Mouse (Mus musculus): ENCODE data around the gene Ubn1.

Ubn1 gene

GRCm38 (mm10) chr16:5049774-5050234 is at the start of gene Ubn1, which contains the start of gene Glyr1:
Gene Ubn1 (plus strand): TSS chr16:5050057.
Gene Glyr1 (minus strand): TSS chr16:5049863.
- TF ChIP-seq GATA4 (IDR thresholded peaks at IDR 0.05; ENCODE audit: insufficient replicate concordance, low read length) = no peak; the same call in 1 of the 2 replicates

GRCm38 (mm10) chr16:5000611-5001010 is 49.2 kb upstream of the Ubn1 start:
- no peak for TF ChIP-seq GATA4 (IDR thresholded peaks at IDR 0.05; ENCODE audit: insufficient replicate concordance, low read length)

GRCm38 (mm10) chr16:5007067-5007466 is 42.8 kb upstream of the Ubn1 start, which contains the start of gene Smim22:
Gene Smim22 (plus strand): TSS chr16:5007288.
- TF ChIP-seq GATA4 (IDR thresholded peaks at IDR 0.05; ENCODE audit: insufficient replicate concordance, low read length) = no peak

GRCm38 (mm10) chr16:5007492-5007891 is 42.4 kb upstream of the Ubn1 start:
- no peak for TF ChIP-seq GATA4 (IDR thresholded peaks at IDR 0.05; ENCODE audit: insufficient replicate concordance, low read length)

- no peak for TF ChIP-seq GATA4 (IDR thresholded peaks at IDR 0.05; ENCODE audit: insufficient replicate concordance, low read length)
Observed at GRCm38 (mm10) chr16:5008076-5008475, 41.8 kb upstream of the Ubn1 start.

DNA sequence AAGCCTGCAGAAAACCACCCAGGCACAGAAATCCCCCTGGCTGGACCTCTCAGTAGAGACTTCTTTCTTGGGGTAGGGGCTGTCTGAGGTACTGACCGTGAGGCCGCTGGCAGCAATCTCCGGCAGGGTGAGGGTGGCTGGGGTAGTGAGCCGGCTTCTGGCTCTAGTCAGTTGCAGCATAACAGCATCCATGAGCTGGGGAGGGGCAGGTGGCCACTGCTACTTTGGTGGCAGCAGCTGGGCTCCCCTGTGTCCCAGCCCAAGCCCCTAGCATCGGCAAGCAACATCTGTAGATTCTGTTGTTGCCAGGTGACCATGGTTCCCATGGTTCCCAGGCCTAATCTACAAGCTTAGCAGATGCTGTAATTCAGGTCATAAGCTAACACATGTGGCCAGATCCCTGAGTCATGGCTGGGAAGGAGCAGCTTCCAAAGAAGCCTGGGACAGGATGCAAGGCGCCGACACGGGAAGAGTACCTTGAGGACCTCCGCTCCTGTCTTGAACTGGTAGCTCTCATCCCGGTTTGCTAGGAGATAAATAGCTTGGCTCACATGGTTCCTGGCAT is 39.4 kb upstream of the Ubn1 start:
- TF ChIP-seq GATA4 (IDR thresholded peaks at IDR 0.05; ENCODE audit: insufficient replicate concordance, low read length) = no peak

GRCm38 (mm10) chr16:5011285-5011684 is 38.6 kb upstream of the Ubn1 start:
- no peak for TF ChIP-seq GATA4 (IDR thresholded peaks at IDR 0.05; ENCODE audit: insufficient replicate concordance, low read length)

DNA sequence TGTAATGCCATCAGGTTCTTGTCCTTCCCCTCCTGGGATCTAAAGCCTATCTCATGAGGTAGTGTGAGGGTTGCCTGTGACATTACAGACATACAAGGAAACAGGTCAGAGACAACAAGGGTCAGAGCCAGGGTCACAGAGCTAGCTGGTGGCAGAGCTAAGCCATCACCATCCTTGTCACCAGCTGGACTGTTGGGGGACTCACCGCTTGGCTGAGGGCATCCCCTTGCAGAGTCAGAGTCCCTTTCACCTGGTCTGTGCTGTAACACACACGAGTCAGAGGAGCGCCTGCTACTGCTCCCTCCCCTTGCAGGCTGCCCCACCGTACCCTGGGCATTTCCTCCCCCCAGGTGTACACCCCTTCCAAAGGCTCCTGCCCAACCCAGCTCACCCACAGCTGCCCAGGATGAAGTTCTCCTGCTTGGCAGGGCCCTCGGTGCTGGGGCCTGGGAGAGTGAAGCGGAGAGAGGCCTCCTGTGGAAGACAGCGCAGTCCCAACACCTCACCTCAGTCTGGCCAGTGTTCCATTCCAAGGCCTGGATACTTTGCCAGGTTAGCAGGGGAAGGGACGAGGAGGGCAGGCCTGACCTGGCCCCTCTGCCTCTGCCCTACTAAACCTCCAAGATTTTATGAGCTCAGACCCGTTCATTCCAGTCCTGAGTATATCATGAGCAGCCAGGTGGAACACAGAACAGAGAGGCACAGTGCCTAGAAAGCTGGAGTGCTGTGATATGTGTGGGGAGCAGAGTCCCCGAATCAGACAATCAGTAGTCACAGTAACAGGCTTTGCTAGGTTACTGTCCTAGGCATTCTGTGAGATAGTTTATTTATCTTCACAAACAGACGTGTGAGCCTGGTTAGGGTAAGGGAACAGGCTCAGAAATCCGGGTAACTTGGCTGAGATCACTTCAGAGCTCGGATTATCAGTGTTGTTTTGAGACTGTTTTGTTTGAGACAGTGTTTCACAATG is 37.5 kb upstream of the Ubn1 start:
- TF ChIP-seq GATA4 (IDR thresholded peaks at IDR 0.05; ENCODE audit: insufficient replicate concordance, low read length) = no peak

- no peak for TF ChIP-seq GATA4 (IDR thresholded peaks at IDR 0.05; ENCODE audit: insufficient replicate concordance, low read length)
Observed at GRCm38 (mm10) chr16:5013054-5013838, 36.6 kb upstream of the Ubn1 start, which contains the start of gene Rogdi. Gene Rogdi (minus strand): TSS chr16:5013553.

GRCm38 (mm10) chr16:5014578-5014977 is 35.3 kb upstream of the Ubn1 start:
- no peak for TF ChIP-seq GATA4 (IDR thresholded peaks at IDR 0.05; ENCODE audit: insufficient replicate concordance, low read length)

DNA sequence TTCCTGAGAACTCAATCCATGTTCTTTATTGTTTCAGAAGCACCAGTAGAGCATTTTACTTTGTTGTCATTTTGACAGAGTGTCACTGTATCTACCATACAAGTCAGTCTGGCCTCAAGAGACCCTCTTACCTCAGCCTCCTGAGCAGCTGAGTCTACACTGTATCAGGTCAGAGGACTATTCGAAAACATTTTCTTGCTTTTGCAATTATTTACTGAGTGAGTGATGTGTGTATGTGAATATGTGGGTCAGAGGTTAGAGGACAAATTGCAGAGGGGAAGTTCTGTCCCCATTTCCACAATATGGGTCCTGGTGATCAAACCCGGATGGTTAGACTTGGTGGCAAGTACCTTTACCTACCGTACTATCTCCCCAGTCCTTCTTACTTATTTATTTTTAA is 25.8 kb upstream of the Ubn1 start:
- no peak for TF ChIP-seq GATA4 (IDR thresholded peaks at IDR 0.05; ENCODE audit: insufficient replicate concordance, low read length)

DNA sequence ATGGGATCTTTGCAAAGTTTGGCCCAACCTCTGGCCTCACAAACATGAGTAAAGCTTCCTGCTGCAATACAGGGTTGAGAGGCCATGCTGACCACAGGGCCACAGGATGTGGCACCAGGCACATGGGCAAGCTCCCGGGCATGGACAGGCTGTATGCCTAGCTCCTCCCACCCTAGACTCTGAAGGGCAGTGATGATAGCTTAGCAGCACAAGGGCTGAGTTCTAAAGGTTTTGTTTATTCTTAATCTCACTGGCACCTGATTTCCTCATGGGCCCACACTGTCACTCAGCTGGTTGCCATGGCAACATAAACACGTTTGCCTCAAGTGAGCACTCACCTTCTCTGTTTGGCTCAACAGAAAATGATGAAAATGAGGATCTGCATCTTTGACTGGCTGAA is 20.0 kb upstream of the Ubn1 start:
- TF ChIP-seq GATA4 (IDR thresholded peaks at IDR 0.05; ENCODE audit: insufficient replicate concordance, low read length) = no peak

- no peak for TF ChIP-seq GATA4 (IDR thresholded peaks at IDR 0.05; ENCODE audit: insufficient replicate concordance, low read length)
Observed at GRCm38 (mm10) chr16:5035591-5035990, 14.3 kb upstream of the Ubn1 start.

GRCm38 (mm10) chr16:5036649-5037234 is 13.1 kb upstream of the Ubn1 start:
- no peak for TF ChIP-seq GATA4 (IDR thresholded peaks at IDR 0.05; ENCODE audit: insufficient replicate concordance, low read length)

DNA sequence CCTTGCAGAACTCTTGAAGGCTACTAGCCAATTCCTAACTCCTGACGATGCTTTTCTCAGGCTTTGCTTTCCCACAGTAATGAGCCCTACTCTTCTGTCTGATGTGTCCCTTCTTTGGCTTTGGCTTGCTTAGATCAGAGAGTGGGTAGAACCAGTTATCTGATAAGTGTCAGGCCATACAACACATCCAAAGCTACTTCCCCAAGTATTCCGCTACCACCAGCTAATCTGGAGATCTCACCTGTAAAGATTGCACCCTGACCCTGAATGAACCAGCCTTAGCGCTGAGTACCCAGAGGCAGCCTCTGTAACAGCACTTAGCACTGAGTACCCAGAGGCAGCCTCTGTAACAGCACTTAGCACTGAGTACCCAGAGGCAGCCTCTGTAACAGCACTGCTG is 4.5 kb upstream of the Ubn1 start:
- no peak for TF ChIP-seq GATA4 (IDR thresholded peaks at IDR 0.05; ENCODE audit: insufficient replicate concordance, low read length)

All from liver, adult (tissue).